Mouse (Mus musculus) erythroblast, embryonic 14.5 days (primary cell): ENCODE data around the gene 1700021F05Rik.

Source experiments
- GATA1 ChIP-seq: IDR thresholded peaks from 2 replicates; pipeline ENCODE4 v1.6.1; 2012; ENCODE audit warnings: low read length, inconsistent platforms, mixed read lengths
- TAL1 ChIP-seq: IDR thresholded peaks from 3 replicates; pipeline ENCODE4 v1.6.1; 2012; ENCODE audit warnings: low read length, inconsistent platforms, mixed read lengths

DNA sequence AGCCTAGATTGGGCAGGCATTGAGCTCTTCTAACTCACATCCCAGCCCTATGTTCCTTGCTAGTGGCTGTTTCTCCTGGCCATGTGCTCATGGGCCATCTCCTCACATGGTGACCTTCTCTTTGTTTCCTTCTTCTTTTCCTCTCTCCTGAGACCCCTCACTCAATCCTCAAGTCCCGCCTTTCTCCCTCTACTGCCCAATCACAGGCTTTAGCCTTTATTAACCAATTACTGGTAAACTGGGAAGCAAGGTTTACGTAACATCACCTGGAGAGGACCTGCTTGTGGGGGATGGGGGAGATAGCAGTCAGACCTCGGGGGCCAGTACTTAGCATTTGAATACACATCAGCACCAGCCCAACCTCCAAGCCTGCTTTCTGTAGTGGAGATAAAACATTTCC, 10.6 kb upstream of the 1700021F05Rik start:
- TF ChIP-seq TAL1 (no peak), GATA1 (no peak)
